Comparison of ENCODE assay signal across 8 mouse cellular contexts in genomic region chr11:115903384-115904230, GRCm38 (mm10). TPM values are rescaled to one million over a fixed set of nuclear protein-coding genes. Genes with fewer than 3 reads are reported as not detected.
A peak's percentile ranks its signal among the peaks of the same experiment; 100 is the strongest.
DNase-seq lines count a peak whose midpoint lies in the region.

No protein-coding gene starts in this region.

- DNase-seq in embryo, embryonic 10.5 days (ENCODE audit: low spot score): peak; percentile 33
- no peak for DNase-seq in embryo, embryonic 9.5 days (ENCODE audit: extremely low spot score)
- peak; percentile 81 for DNase-seq in c-Kit-positive CD71-positive TER-119-positive erythroid progenitor cells, embryonic 14.5 days (ENCODE audit: low spot score)
- DNase-seq in heart, postnatal 4 days: peak; percentile 74
- peak; percentile 73 for DNase-seq in lung, postnatal 10 days
- no peak for DNase-seq in layer of hippocampus, postnatal 14 days (ENCODE audit: low spot score in 2 of 2)
- no peak for DNase-seq in neural tube, embryonic 10.5 days (ENCODE audit: extremely low spot score, low spot score)
- no peak for DNase-seq in gastrocnemius, postnatal 4 days (ENCODE audit: low spot score in 2 of 2)

RNA-seq across cellular contexts. Expression of gene Smim5, which starts 3.8 kb away (rescaled TPM):
- 10 to 100 TPM; 28.7 to 29.9 TPM for total RNA-seq in heart, postnatal 4 days (2021)
- total RNA-seq in layer of hippocampus, postnatal 14 days (2021): 1 to 10 TPM in 1 of 2 experiments, under 1 TPM in 1; 0.67 to 2.0 TPM
- 10 to 100 TPM; 14.1 to 17.1 TPM for total RNA-seq in gastrocnemius, postnatal 4 days (2021)

RNA-seq across cellular contexts. Expression of gene Smim6, which starts 8.2 kb away (rescaled TPM):
- total RNA-seq in heart, postnatal 4 days (2021): under 1 TPM in 1 of 2 experiments, not detected in 1; 0.27 TPM
- total RNA-seq in layer of hippocampus, postnatal 14 days (2021): not detected
- total RNA-seq in gastrocnemius, postnatal 4 days (2021): under 1 TPM in 1 of 2 experiments, not detected in 1; 0.39 TPM

RNA-seq across cellular contexts. Expression of gene Sap30bp, which starts 29.5 kb away (rescaled TPM):
- total RNA-seq in heart, postnatal 4 days (2021): 10 to 100 TPM; 25.7 to 29.0 TPM
- total RNA-seq in layer of hippocampus, postnatal 14 days (2021): 10 to 100 TPM; 39.2 to 50.4 TPM
- 10 to 100 TPM; 25.1 to 25.7 TPM for total RNA-seq in gastrocnemius, postnatal 4 days (2021)

RNA-seq across cellular contexts. Expression of gene Recql5, which starts 29.7 kb away (rescaled TPM):
- total RNA-seq in heart, postnatal 4 days (2021): 1 to 10 TPM; 8.0 to 10.0 TPM
- 10 to 100 TPM; 23.2 to 25.7 TPM for total RNA-seq in layer of hippocampus, postnatal 14 days (2021)
- 10 to 100 TPM in 1 of 2 experiments, 1 to 10 TPM in 1; 8.6 to 12.9 TPM for total RNA-seq in gastrocnemius, postnatal 4 days (2021)

RNA-seq across cellular contexts. Expression of gene Myo15b, which starts 45.4 kb away (rescaled TPM):
- under 1 TPM; 0.16 to 0.19 TPM for total RNA-seq in heart, postnatal 4 days (2021)
- total RNA-seq in layer of hippocampus, postnatal 14 days (2021): under 1 TPM; 0.35 to 0.36 TPM
- under 1 TPM; 0.37 to 0.60 TPM for total RNA-seq in gastrocnemius, postnatal 4 days (2021)

Comparison
In these comparisons a context has a peak if more than half of its experiments do, and no peak if none do; other contexts are left out.
1. DNase-seq: peak in embryo, embryonic 10.5 days (single experiment), c-Kit-positive CD71-positive TER-119-positive erythroid progenitor cells, embryonic 14.5 days (single experiment), heart, postnatal 4 days (single experiment) and lung, postnatal 10 days (single experiment); none in embryo, embryonic 9.5 days (single experiment), layer of hippocampus, postnatal 14 days (0 of 2), neural tube, embryonic 10.5 days (single experiment) and gastrocnemius, postnatal 4 days (0 of 2).
2. RNA of gene Smim5, which starts 3.8 kb away (total RNA-seq): 28.7 to 29.9 TPM in heart, postnatal 4 days and 14.1 to 17.1 TPM in gastrocnemius, postnatal 4 days; 0.67 to 2.0 TPM in layer of hippocampus, postnatal 14 days; every median in the first group is over 4 times any median in the second.